Mouse (Mus musculus): Measurements from ENCODE around the gene Dock9.

GRCm38 (mm10) chr14:121688175-121688574 lies 109.5 kb downstream of the Dock9 start:
- no peak for TF ChIP-seq CTCF (IDR thresholded peaks at IDR 0.05; ENCODE audit: control insufficient read depth, insufficient read depth, insufficient read length)
- TF ChIP-seq MYOG (IDR thresholded peaks at IDR 0.05; ENCODE audit: control insufficient read depth, extremely low read depth, insufficient read length): no peak
- TF ChIP-seq MYOD1 (IDR thresholded peaks at IDR 0.05; ENCODE audit: control insufficient read depth, insufficient read length, low read depth): no peak
- no peak for TF ChIP-seq MAX (IDR thresholded peaks at IDR 0.05)
- TF ChIP-seq CEBPB (IDR thresholded peaks at IDR 0.05; ENCODE audit: low read depth): no peak
- TF ChIP-seq FOSL1 (IDR thresholded peaks at IDR 0.05; ENCODE audit: insufficient read depth, low read length, poor library complexity, severe bottlenecking): no peak
- TF ChIP-seq USF1 (IDR thresholded peaks at IDR 0.05; ENCODE audit: low read depth): no peak

Measured in C2C12 (cell line).